Mouse (Mus musculus) cortical plate, adult 2 months (tissue): ENCODE data around the gene St3gal4.

Source experiments
- CTCF ChIP-seq: fragments of 200-500 bp; IDR thresholded peaks from 2 replicates; pipeline ENCODE4 v1.5.1; 2011; ENCODE audit warnings: mild to moderate bottlenecking, control low read depth, low read length; ENCODE audit not compliant: insufficient read depth; ENCODE audit errors: extremely low read depth
- POLR2A ChIP-seq: fragments of 200-500 bp; IDR thresholded peaks from 2 replicates; pipeline ENCODE4 v1.6.1; 2011; ENCODE audit warnings: mild to moderate bottlenecking, low read length, control low read depth; ENCODE audit not compliant: insufficient read depth; ENCODE audit errors: extremely low read depth

DNA sequence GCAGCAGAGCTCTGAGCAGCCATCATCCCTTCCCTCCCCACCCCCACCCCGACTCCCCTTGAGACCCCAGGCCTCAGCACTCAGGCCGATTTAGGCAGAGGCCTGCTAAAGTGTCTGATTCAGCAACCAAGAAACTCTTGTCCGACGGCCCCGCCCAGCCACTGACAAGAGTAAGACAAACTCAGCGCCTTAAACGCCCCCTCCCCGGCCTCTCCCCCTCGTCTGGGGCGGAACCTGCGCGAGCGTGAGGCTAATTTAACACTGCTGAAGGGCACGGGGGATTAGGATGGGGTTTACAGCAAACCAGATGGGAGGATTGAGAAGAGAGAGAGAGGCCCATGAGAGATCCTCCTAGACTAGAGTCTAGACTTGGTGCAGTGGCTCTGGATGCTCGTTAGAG lies 74.6 kb downstream of the St3gal4 start:
- no peak for TF ChIP-seq POLR2A
- TF ChIP-seq CTCF, result no peak
